Mouse (Mus musculus): ENCODE measurements around the gene Ankrd34a.

DNA sequence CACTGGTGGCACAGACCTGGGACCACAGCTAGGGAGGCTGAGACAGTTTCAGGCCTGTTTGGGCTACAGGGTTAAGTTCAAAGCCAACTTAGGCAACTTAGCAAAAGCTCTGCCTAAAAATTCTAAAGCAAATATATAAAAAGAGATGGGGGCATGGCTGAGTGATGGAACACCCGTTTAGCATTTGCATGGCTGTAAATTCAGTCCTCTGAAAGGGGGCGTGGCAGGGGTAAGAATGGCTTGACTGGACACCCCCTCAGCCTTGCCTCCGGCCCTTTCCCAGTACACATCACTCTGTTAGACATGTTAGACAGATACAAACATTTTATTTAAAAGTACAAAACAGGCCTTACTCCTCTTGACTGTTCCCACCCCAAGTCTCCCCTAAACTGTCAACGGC lies 18.9 kb upstream of the Ankrd34a start:
- TF ChIP-seq CTCF (IDR thresholded peaks at IDR 0.05; ENCODE audit: control insufficient read depth, insufficient read depth, insufficient replicate concordance, low read depth, low read length) (no peak), POLR2A (IDR thresholded peaks at IDR 0.05; ENCODE audit: control insufficient read depth, low read depth, low read length) (no peak)
